Mouse (Mus musculus) forebrain, embryonic 16.5 days (tissue): ENCODE measurements around the gene Faf1. TPM values are rescaled to one million over a fixed set of nuclear protein-coding genes. Genes with fewer than 3 reads are reported as not detected.

ENCODE experiments used
- ATAC-seq: fragments of 200-750 bp; cut with Nextera tagmentation; 2 replicates; pipeline ENCODE4 v1.8.0; 2017; ENCODE audit warnings: mild to moderate bottlenecking, moderate library complexity
- H3K27ac ChIP-seq: fragments of 300-500 bp; sonication (generic); 2 replicates; pipeline ENCODE4 v1.5.1; 2014; ENCODE audit warnings: low read length, control low read depth
- H3K27me3 ChIP-seq: fragments of 300-500 bp; sonication (generic); replicated peaks from 2 replicates; pipeline ENCODE4 v1.6.1; 2014; ENCODE audit warnings: low read length; ENCODE audit not compliant: control insufficient read depth, insufficient read depth
- H3K36me3 ChIP-seq: fragments of 300-500 bp; sonication (generic); 2 replicates; pipeline ENCODE4 v1.6.1; 2014; ENCODE audit not compliant: control insufficient read depth, insufficient read depth
- H3K4me1 ChIP-seq: fragments of 300-500 bp; sonication (generic); replicated peaks from 2 replicates; pipeline ENCODE4 v1.6.1; 2014; ENCODE audit warnings: low read length; ENCODE audit not compliant: control insufficient read depth, insufficient read depth
- H3K4me2 ChIP-seq: fragments of 300-500 bp; sonication (generic); 2 replicates; pipeline ENCODE4 v1.6.1; 2014; ENCODE audit warnings: mild to moderate bottlenecking, low read length, control low read depth
- H3K4me3 ChIP-seq: fragments of 300-500 bp; sonication (generic); replicated peaks from 2 replicates; pipeline ENCODE4 v1.5.1; 2014; ENCODE audit warnings: mild to moderate bottlenecking, low read length, control low read depth
- H3K9ac ChIP-seq: fragments of 300-500 bp; sonication (generic); replicated peaks from 2 replicates; pipeline ENCODE4 v1.6.1; 2014; ENCODE audit warnings: low read depth, low read length, control low read depth
- H3K9me3 ChIP-seq: fragments of 300-500 bp; sonication (generic); 2 replicates; pipeline ENCODE4 v1.6.1; 2016; ENCODE audit warnings: low read length; ENCODE audit not compliant: control insufficient read depth
- WGBS: fragments of 180-500 bp; shearing (Covaris S2); extraction: QIAGEN DNeasy Blood & Tissue Kit; methylation state at CpG from one replicate; pipeline ENCODE4 v1.1.7; 2014; 5-methylcytosine and 5-hydroxymethylcytosine counted together
- polyA plus RNA-seq: library from polyadenylated mRNA; unstranded; fragments of >200 nt; fragmentation: Nextera tagmentation; extraction: Ambion mirVana; gene quantifications from 2 replicates; pipeline ENCODE4 v1.2.1, GENCODE M21; 2015

Faf1 gene
- polyA plus RNA-seq, 1 experiment from 2014 or later, result 28.3 TPM

GRCm38 (mm10) chr4:109743984-109744383 is 67.6 kb downstream of the Faf1 start:
- Histone ChIP-seq H3K27me3 (no peaks in the 10 kb centered on the region), H3K27ac (no peak overlapping the region), H3K4me3 (no peak overlapping the region), H3K4me2 (no peak overlapping the region), H3K9me3 (no peaks in the 10 kb centered on the region), H3K9ac (no peak overlapping the region), H3K4me1 (no peaks in the 10 kb centered on the region), H3K36me3 (no peaks in the 10 kb centered on the region)
- ATAC-seq, result no peak
- 79% methylated on average over 2 of the region's 2 CpGs for WGBS

- Histone ChIP-seq H3K4me1 (0 out of 2 replicates have a peak, but pooled peaks cover 4% of the 10 kb centered on the region), H3K9ac (no peak overlapping the region), H3K9me3 (no peaks in the 10 kb centered on the region), H3K36me3 (no peaks in the 10 kb centered on the region), H3K27ac (no peak overlapping the region), H3K4me3 (no peak overlapping the region), H3K27me3 (no peaks in the 10 kb centered on the region), H3K4me2 (no peak overlapping the region)
- ATAC-seq, result no peak
- 6% methylated on average over 2 of the region's 2 CpGs for WGBS
These were observed 82.6 kb downstream of the Faf1 start for GRCm38 (mm10) chr4:109759031-109759430.

- no peaks in the 10 kb centered on the region for H3K36me3 ChIP-seq
- ATAC-seq, result no peak
- H3K4me2 ChIP-seq, result no peak overlapping the region
- H3K27me3 ChIP-seq, result no peaks in the 10 kb centered on the region
- H3K4me1 ChIP-seq, result 0 out of 2 replicates have a peak, but pooled peaks cover 4% of the 10 kb centered on the region
- no peak overlapping the region for H3K9ac ChIP-seq
- H3K9me3 ChIP-seq, result no peaks in the 10 kb centered on the region
- no peak overlapping the region for H3K4me3 ChIP-seq
- WGBS, result 70% methylated on average over 2 of the region's 2 CpGs
- H3K27ac ChIP-seq, result no peak overlapping the region
These were observed 83.5 kb downstream of the Faf1 start for GRCm38 (mm10) chr4:109759901-109760300.

GRCm38 (mm10) chr4:109760501-109760900 is 84.1 kb downstream of the Faf1 start:
- WGBS, result 53% methylated on average over 3 of the region's 3 CpGs
- Histone ChIP-seq H3K4me1 (0 out of 2 replicates have a peak, but pooled peaks cover 4% of the 10 kb centered on the region), H3K27ac (no peak overlapping the region), H3K27me3 (no peaks in the 10 kb centered on the region), H3K36me3 (no peaks in the 10 kb centered on the region), H3K4me3 (no peak overlapping the region), H3K4me2 (no peak overlapping the region), H3K9me3 (no peaks in the 10 kb centered on the region), H3K9ac (no peak overlapping the region)
- no peak for ATAC-seq

GRCm38 (mm10) chr4:109762768-109763501 is 86.5 kb downstream of the Faf1 start:
- Histone ChIP-seq H3K9me3 (no peaks in the 10 kb centered on the region), H3K9ac (no peak overlapping the region), H3K27ac (peak overlapping the region; percentile 44), H3K36me3 (no peaks in the 10 kb centered on the region), H3K4me3 (no peak overlapping the region), H3K27me3 (no peaks in the 10 kb centered on the region), H3K4me1 (0 out of 2 replicates have a peak, but pooled peaks cover 4% of the 10 kb centered on the region), H3K4me2 (peak overlapping the region; percentile 9; the same call in 1 of the 2 replicates)
- peak; percentile 94 for ATAC-seq
- WGBS, result 9% methylated on average over 7 of the region's 7 CpGs

- Histone ChIP-seq H3K4me3 (no peak overlapping the region), H3K4me2 (no peak overlapping the region), H3K36me3 (no peaks in the 10 kb centered on the region), H3K9me3 (no peaks in the 10 kb centered on the region), H3K27ac (no peak overlapping the region), H3K9ac (no peak overlapping the region), H3K4me1 (no peaks in the 10 kb centered on the region), H3K27me3 (no peaks in the 10 kb centered on the region)
- 88% methylated on average over 1 of the region's 1 CpGs for WGBS
- ATAC-seq, result no peak
These were observed 92.7 kb downstream of the Faf1 start for GRCm38 (mm10) chr4:109769071-109769470.

- 17% methylated on average over 4 of the region's 4 CpGs for WGBS
- no peak overlapping the region for H3K27ac ChIP-seq
These were observed 106.3 kb downstream of the Faf1 start for GRCm38 (mm10) chr4:109782577-109783114.

GRCm38 (mm10) chr4:109789347-109790001 is 113.1 kb downstream of the Faf1 start:
- H3K27me3 ChIP-seq, result no peaks in the 10 kb centered on the region
- H3K9ac ChIP-seq, result no peak overlapping the region
- WGBS, result 18% methylated on average over 4 of the region's 4 CpGs
- H3K27ac ChIP-seq, result 0 out of 2 replicates have a peak overlapping the region, but pooled peaks have one; percentile 3
- no peaks in the 10 kb centered on the region for H3K36me3 ChIP-seq
- no peaks in the 10 kb centered on the region for H3K9me3 ChIP-seq
- no peak overlapping the region for H3K4me2 ChIP-seq
- peak; percentile 62 for ATAC-seq
- H3K4me1 ChIP-seq, result 0 out of 2 replicates have a peak, but pooled peaks cover 4% of the 10 kb centered on the region
- no peak overlapping the region for H3K4me3 ChIP-seq

More at GRCm38 (mm10) chr4:109782577-109783114, 106.3 kb downstream of the Faf1 start:
- Histone ChIP-seq H3K9me3 (no peaks in the 10 kb centered on the region), H3K27me3 (no peaks in the 10 kb centered on the region), H3K4me2 (no peak overlapping the region), H3K36me3 (no peaks in the 10 kb centered on the region), H3K4me1 (no peaks in the 10 kb centered on the region), H3K9ac (no peak overlapping the region), H3K4me3 (no peak overlapping the region)
- ATAC-seq, result no peak

GRCm38 (mm10) chr4:109792331-109792730 is 115.9 kb downstream of the Faf1 start:
- no peak overlapping the region for H3K27ac ChIP-seq
- H3K4me2 ChIP-seq, result no peak overlapping the region
- H3K27me3 ChIP-seq, result no peaks in the 10 kb centered on the region
- no peak overlapping the region for H3K9ac ChIP-seq
- H3K4me3 ChIP-seq, result no peak overlapping the region
- 0 out of 2 replicates have a peak, but pooled peaks cover 4% of the 10 kb centered on the region for H3K4me1 ChIP-seq
- no peak for ATAC-seq
- whole genome bisulfite sequencing, result 25% methylated on average over 2 of the region's 2 CpGs
- H3K36me3 ChIP-seq, result no peaks in the 10 kb centered on the region
- H3K9me3 ChIP-seq, result no peaks in the 10 kb centered on the region
